Mouse (Mus musculus): Measurements from ENCODE around the gene Hsd11b1.

GRCm38 (mm10) chr1:193293926-193294325, 30.1 kb upstream of the Hsd11b1 start:
- TF ChIP-seq POLR2A (IDR thresholded peaks at IDR 0.05; ENCODE audit: control insufficient read depth in 1 of 2, insufficient read depth in 1 of 2, low read depth in 1 of 2, low read length in 2 of 2, poor library complexity in 1 of 2) (no peak), UBTF (IDR thresholded peaks at IDR 0.05; ENCODE audit: borderline replicate concordance, insufficient read depth, low read depth, low read length) (no peak)

Measured in MEL (cell line).